Mouse (Mus musculus): Measurements from ENCODE around the gene Gng2.
A peak's percentile ranks its signal among the peaks of the same experiment; 100 is the strongest.

The Gng2 gene

GRCm38 (mm10) chr14:19858808-19859776 lies 118.3 kb downstream of the Gng2 start:
- no peak for DNase-seq

DNA sequence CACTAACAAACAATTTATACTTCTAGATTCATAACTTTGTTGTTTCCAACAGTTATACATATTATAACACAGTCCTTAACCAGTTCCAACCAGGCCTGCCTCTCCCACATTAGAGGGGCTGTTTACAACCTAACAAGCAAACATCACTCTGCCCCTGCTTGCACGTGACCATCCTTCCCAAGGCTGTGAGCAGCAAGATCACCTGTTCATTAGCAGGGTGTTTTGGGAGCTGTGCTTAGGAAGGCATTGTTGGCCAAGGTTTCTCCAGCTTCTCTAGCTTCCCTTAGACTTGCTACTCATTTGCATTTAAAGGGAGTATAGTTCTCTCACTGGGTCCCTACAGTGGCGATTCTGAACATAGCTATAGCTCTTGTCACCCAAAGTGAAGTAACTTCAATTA lies 119.1 kb downstream of the Gng2 start:
- no peak for DNase-seq

GRCm38 (mm10) chr14:19853471-19853870 lies 124.0 kb downstream of the Gng2 start:
- no peak for DNase-seq

DNA sequence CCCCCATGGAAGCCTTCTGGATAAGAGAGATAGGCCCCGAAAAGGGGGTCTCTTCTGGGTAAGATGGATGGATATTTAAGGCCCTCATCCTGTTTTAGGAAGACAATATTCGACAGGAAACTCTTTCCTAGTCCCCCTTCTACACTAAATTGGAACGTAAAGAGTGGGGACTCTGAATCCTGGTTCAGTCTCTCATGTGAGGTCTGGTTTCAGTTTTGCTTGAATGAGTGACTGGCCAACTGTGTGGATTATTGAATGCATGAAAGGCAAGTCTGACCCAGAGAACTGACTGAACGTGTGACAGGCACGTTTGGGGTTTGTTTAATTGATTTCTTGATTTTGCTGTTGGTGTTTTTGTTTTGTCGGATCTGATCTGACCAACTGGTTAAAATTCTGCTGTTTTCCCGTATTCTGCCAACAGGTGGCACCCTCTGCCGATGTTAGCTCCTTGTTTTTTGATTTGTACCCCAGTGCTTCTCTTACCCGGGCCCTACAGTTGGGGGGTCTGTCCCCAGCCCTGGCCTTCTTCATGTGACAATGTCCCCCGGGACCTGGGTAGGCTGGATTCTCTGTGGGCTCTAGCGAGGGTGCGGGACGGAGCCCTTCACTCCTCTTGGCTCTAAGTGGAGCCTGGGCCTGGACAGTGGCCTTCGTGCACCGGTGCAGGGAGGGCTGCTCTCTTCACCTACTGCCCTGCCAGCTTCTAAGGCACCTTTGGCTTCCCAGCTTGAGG lies 137.7 kb downstream of the Gng2 start:
- DNase-seq, result peak; percentile 53

GRCm38 (mm10) chr14:19836289-19836688 lies 141.1 kb downstream of the Gng2 start:
- no peak for DNase-seq

- no peak for DNase-seq
Measured at GRCm38 (mm10) chr14:19825481-19825880, 151.9 kb downstream of the Gng2 start.

DNA sequence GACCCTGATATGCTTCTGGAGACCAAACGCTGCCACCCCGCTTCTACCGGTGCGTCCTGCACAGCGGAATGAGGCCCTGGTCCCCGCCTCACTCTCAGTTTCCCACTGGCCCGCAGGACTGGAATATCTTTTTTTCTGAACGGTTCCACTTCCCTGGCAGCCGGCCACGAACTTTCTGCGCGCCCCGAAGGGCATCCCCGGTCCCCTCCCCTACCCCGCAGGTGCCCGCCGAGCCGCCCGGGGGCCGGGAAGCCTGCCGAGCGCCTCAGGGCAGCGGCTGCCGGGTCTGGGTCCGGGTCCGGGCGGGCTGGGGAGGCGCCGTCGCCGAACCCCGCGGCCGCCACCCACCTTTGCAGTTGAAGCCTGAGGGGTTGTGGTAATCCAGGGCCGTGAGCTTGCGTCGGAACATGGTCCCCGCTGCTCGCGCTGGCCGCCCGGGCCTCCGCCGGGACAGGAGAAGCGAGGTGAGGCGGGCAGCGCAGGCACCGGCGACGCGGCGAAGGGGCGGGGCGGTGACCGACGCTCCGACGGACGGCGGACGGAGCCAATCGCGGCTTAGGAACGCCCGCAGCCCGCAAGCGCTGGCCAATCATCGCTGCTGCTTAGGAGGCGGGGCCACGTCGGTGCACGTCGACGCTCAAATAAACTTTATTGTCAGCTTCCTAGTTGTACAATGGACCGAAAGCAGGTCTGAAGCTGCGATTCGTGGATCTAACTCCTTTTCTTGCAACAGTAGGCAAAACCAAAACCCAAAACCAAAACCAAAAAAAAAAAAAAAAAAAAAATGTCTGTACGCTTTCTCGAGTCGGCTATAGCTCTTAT lies 153.9 kb downstream of the Gng2 start, which contains the start of gene Rtraf:
Rtraf (minus strand) TSS at position 504 of the 822 bp plus-strand sequence.
- DNase-seq, result peak; percentile 94
